Mouse (Mus musculus) limb, embryonic 15.5 days (tissue): ENCODE results near the gene Glis3. TPM values are rescaled to one million over a fixed set of nuclear protein-coding genes. Genes with fewer than 3 reads are reported as not detected.

ENCODE experiments used
- ATAC-seq: fragments of 200-750 bp; cut with Nextera tagmentation; 2 replicates; pipeline ENCODE4 v1.8.0; 2017; ENCODE audit warnings: low read depth, moderate TSS enrichment; ENCODE audit not compliant: insufficient number of reproducible peaks, low FRiP score, low TSS enrichment
- H3K27ac ChIP-seq: fragments of 300-500 bp; sonication (generic); 2 replicates; pipeline ENCODE4 v1.5.1; 2015; ENCODE audit warnings: moderate library complexity, mild to moderate bottlenecking, inconsistent platforms
- H3K27me3 ChIP-seq: fragments of 300-500 bp; sonication (generic); 2 replicates; pipeline ENCODE4 v1.6.1; 2015; ENCODE audit warnings: inconsistent platforms
- H3K36me3 ChIP-seq: fragments of 300-500 bp; sonication (generic); 2 replicates; pipeline ENCODE4 v1.6.1; 2015; ENCODE audit warnings: inconsistent platforms
- H3K4me1 ChIP-seq: fragments of 300-500 bp; sonication (generic); 2 replicates; pipeline ENCODE4 v1.6.1; 2015; ENCODE audit warnings: inconsistent platforms
- H3K4me2 ChIP-seq: fragments of 300-500 bp; sonication (generic); 2 replicates; pipeline ENCODE4 v1.6.1; 2015; ENCODE audit warnings: mild to moderate bottlenecking, inconsistent platforms
- H3K4me3 ChIP-seq: fragments of 300-500 bp; sonication (generic); 2 replicates; pipeline ENCODE4 v1.5.1; 2015; ENCODE audit warnings: mild to moderate bottlenecking, inconsistent platforms
- H3K9ac ChIP-seq: fragments of 300-500 bp; sonication (generic); 2 replicates; pipeline ENCODE4 v1.6.1; 2015; ENCODE audit warnings: inconsistent platforms
- H3K9me3 ChIP-seq: fragments of 300-500 bp; sonication (generic); 2 replicates; pipeline ENCODE4 v1.6.1; 2016; ENCODE audit warnings: inconsistent platforms
- WGBS: fragments of 180-500 bp; shearing (Covaris S2); methylation state at CpG from one replicate; pipeline ENCODE4 v1.1.7; 2015; 5-methylcytosine and 5-hydroxymethylcytosine counted together
- polyA plus RNA-seq: library from polyadenylated mRNA; unstranded; fragments of >200 nt; fragmentation: Nextera tagmentation; extraction: Ambion mirVana; gene quantifications from 2 replicates; pipeline ENCODE4 v1.2.1, GENCODE M21; 2015

Gene Glis3
- polyA plus RNA-seq, 1 experiment from 2014 or later = 3.0 TPM

DNA sequence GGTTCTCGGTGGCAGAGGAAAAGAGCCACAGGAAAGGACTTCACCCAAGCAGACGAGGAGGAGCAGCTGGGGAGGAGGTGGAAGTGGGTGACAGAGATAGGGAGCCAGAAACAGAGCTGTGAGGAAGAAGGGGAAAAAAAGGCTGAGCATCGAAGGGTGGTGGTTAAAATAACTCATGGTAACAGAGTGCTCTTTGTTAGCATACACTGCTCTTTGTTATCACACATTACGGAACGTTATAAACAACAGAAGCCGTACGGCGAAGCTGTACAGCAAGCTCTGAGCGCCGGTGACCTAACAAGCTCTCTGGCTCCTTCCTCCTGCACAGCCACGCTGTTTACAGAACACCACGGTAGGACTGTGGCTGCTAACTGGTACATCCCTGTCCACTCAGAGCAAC, 176.9 kb downstream of the Glis3 start:
- H3K4me3 ChIP-seq = no peak overlapping the region
- H3K9me3 ChIP-seq = no peaks in the 10 kb centered on the region
- WGBS = 71% methylated on average over 12 of the region's 12 CpGs
- H3K27me3 ChIP-seq = no peaks in the 10 kb centered on the region
- no peak overlapping the region for H3K9ac ChIP-seq
- H3K36me3 ChIP-seq = no peaks in the 10 kb centered on the region
- H3K4me2 ChIP-seq = no peak overlapping the region
- H3K4me1 ChIP-seq = no peaks in the 10 kb centered on the region
- no peak for ATAC-seq
- H3K27ac ChIP-seq = no peak overlapping the region

DNA sequence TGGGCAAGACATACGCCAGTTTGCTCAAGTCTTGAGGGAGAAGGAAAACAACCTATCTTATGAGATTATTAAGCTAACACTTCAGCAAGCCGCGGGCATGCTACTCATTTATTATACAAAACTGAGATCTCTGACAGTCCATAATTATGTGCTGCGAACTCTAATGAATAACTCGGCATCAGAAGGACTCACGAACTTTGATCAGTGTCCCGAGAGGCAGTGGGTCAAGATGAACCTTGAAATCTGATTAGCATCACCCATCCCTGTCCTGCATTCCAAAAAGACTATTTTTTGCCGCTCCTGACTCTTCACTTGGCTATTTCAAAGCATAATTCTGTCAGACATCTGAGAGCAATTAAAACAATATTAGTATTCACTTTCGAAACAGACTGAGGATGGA, 178.9 kb downstream of the Glis3 start:
- H3K27me3 ChIP-seq = no peaks in the 10 kb centered on the region
- no peaks in the 10 kb centered on the region for H3K36me3 ChIP-seq
- 63% methylated on average over 9 of the region's 9 CpGs for WGBS

DNA sequence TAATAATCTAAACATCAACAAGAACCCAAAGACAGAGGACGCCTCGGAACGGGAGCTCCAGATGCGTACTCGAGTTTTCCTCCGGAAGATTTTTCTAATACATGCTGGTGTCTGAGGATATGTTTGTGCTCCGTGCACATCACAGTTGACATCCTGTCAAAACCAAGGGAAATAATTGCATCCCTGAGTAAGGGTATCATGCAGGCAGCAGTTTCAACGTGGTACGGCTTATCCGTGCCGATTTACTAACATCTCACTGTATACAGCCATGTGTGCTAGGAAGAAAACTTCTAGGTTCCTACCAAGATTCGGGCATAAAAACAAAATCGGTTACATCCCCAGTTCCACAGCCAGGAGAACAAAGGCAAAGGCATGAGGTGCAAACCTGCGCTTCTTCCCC, 179.4 kb downstream of the Glis3 start:
- WGBS = 92% methylated on average over 14 of the region's 14 CpGs
- Histone ChIP-seq H3K4me2 (no peak overlapping the region), H3K36me3 (no peaks in the 10 kb centered on the region), H3K4me3 (no peak overlapping the region), H3K9ac (no peak overlapping the region), H3K27me3 (no peaks in the 10 kb centered on the region), H3K27ac (no peak overlapping the region), H3K9me3 (no peaks in the 10 kb centered on the region), H3K4me1 (no peaks in the 10 kb centered on the region)
- no peak for ATAC-seq

More for the DNA sequence above, 178.9 kb downstream of the Glis3 start:
- Histone ChIP-seq H3K9me3 (no peaks in the 10 kb centered on the region), H3K4me1 (no peaks in the 10 kb centered on the region), H3K27ac (no peak overlapping the region), H3K4me3 (no peak overlapping the region), H3K9ac (no peak overlapping the region), H3K4me2 (no peak overlapping the region)
- no peak for ATAC-seq

DNA sequence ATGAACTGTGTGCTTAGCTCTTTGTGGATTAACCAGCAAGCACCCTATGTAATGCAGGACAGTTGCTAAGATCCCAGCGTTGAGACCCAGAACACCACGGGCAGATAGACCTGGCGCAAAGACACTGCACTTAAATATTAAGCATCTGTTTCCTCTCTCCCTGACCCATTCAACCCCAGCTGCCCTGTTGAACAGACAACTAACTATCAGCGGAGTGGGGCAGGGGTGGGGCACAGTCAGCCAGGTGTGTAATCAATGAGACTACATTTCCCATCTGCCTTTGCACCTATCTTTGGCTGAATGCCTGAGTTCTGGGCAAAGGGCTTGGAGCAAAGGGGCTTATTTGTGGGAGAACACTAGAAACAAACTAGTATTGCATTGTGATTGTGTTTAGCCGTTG, 180.1 kb downstream of the Glis3 start:
- 89% methylated on average over 5 of the region's 5 CpGs for WGBS
- no peaks in the 10 kb centered on the region for H3K9me3 ChIP-seq
- ATAC-seq = no peak

DNA sequence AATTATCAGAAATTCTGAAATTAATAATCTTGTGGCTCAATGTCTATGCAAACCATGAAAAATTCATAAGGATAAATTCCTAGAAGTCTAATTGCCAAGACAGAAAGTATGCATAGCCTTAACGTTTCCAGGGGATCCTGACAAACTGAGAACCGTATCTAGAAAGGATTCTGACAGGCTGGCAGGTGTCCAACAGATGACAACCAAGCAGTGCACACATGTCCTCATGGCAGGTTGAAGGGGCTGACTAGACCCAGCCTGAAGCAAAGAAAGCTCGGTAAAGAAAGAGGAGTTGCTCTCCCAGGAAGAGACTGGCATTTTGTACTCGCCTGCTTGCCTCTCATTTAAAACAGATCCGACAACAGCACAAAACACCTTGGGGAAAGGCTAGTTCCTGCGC, 184.0 kb downstream of the Glis3 start:
- Histone ChIP-seq H3K9me3 (no peaks in the 10 kb centered on the region), H3K36me3 (no peaks in the 10 kb centered on the region), H3K4me1 (no peaks in the 10 kb centered on the region), H3K27ac (no peak overlapping the region), H3K27me3 (no peaks in the 10 kb centered on the region), H3K4me3 (no peak overlapping the region), H3K9ac (no peak overlapping the region), H3K4me2 (no peak overlapping the region)
- 64% methylated on average over 6 of the region's 6 CpGs for WGBS
- no peak for ATAC-seq

More for the DNA sequence above, 180.1 kb downstream of the Glis3 start:
- Histone ChIP-seq H3K4me1 (no peaks in the 10 kb centered on the region), H3K27ac (no peak overlapping the region), H3K36me3 (no peaks in the 10 kb centered on the region), H3K27me3 (no peaks in the 10 kb centered on the region), H3K9ac (no peak overlapping the region), H3K4me2 (no peak overlapping the region), H3K4me3 (no peak overlapping the region)

DNA sequence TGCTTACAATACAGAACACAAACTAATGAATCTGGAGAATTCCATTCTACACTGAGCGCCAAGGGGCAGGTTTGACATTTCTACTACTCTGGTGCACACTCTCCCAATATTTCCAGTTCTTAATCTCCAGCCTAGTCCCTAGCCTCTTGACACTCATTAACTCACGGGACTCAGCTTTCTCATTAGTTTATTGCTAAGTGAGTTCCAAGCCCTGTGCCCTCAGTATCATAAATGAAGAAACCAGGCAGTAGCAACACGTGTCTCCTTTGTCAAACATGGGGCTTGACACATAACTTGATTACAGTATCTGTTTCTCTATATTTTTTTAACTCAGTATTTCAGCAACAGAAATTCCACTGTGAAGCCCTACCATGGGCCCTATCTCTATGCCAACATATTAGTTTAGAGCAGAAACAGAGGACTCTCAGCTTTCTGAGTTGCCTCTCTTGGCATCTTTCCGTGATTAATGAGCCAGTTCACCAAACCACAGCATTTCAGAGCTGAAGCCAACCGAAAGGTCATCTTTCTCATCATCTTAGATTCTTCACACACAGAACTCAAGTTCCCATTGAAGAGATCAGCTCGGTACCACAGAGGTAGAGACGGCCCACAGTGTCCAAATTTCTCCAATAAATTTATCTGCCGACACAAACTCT, 186.1 kb downstream of the Glis3 start:
- Histone ChIP-seq H3K4me3 (no peak overlapping the region), H3K27me3 (no peaks in the 10 kb centered on the region), H3K4me1 (no peaks in the 10 kb centered on the region), H3K9me3 (no peaks in the 10 kb centered on the region), H3K36me3 (no peaks in the 10 kb centered on the region), H3K27ac (no peak overlapping the region), H3K9ac (no peak overlapping the region), H3K4me2 (no peak overlapping the region)
- 80% methylated on average over 8 of the region's 8 CpGs for WGBS
- ATAC-seq = no peak

DNA sequence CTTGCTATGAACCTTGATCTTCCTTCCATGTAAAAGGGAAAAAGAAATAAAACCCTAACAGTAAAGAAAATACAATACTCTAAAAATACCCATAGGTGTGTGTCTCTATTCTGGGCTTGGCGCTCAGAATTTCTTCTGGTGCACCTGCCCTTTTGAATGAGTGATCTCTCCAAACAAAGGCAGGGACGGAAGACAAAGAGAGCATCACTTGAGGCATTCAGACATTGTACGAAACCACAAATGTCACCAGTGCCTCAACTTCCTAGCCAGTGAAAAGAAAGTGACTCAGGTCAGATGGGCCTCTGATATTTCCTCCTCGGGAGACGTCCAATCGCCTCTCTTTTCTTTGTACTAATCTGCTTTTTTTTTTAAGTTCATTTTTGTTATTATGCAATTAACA, 201.8 kb downstream of the Glis3 start:
- no peaks in the 10 kb centered on the region for H3K9me3 ChIP-seq
- no peak overlapping the region for H3K4me2 ChIP-seq
- no peaks in the 10 kb centered on the region for H3K27me3 ChIP-seq
- ATAC-seq = no peak
- H3K27ac ChIP-seq = no peak overlapping the region
- no peak overlapping the region for H3K9ac ChIP-seq
- no peaks in the 10 kb centered on the region for H3K36me3 ChIP-seq
- WGBS = 92% methylated on average over 6 of the region's 6 CpGs
- H3K4me3 ChIP-seq = no peak overlapping the region
- no peaks in the 10 kb centered on the region for H3K4me1 ChIP-seq

DNA sequence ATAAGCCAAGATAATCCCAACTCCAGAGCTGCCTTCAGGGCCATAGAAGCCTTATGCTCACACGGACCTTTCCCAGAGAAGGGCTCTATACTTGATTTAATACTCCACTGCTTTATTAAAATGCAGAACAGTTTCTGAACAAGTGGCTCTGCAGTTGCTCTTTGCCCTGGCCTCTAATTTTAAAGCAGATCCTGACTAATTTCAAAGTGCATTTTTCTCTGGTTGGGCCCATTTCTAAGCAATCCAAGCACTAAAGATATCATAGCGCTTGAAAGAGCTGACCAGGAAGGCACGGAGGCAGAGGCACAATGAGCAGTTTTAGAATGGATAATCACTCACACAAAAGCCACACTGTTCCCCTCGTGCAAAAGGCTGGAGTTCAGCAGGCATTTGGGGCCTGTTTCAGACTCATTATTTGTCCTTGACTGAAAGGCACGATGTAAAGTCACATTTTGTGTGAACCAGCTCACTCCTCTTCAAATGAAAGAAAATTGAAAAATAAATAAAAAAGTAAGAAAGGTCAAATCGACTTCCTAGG, 202.5 kb downstream of the Glis3 start:
- WGBS = 52% methylated on average over 6 of the region's 6 CpGs

DNA sequence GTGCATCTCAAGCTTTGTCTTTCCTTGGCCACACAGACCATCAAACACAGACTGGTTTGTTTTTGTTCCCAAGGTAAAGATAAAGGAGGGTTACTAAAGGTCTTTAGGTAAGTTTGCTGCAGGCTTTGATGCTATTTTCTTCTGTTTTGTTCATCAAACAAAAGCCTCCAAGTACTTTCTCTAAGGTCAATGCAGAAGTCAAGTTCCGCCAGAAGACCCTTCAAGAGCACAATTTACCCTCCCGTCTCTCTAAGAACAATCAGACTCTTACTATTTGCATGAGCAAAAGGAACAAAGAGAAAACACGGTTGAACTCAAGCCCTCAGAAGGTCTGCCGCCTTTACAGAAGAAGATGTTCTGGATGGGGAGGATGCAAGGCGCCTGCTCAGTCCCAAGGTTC, 206.3 kb downstream of the Glis3 start:
- Histone ChIP-seq H3K36me3 (no peaks in the 10 kb centered on the region), H3K27me3 (no peaks in the 10 kb centered on the region)
- 88% methylated on average over 5 of the region's 5 CpGs for WGBS

More for the DNA sequence above, 202.5 kb downstream of the Glis3 start:
- no peak for ATAC-seq
- no peak overlapping the region for H3K4me3 ChIP-seq
- H3K9me3 ChIP-seq = no peaks in the 10 kb centered on the region
- no peak overlapping the region for H3K9ac ChIP-seq
- H3K4me2 ChIP-seq = no peak overlapping the region
- H3K36me3 ChIP-seq = no peaks in the 10 kb centered on the region
- H3K4me1 ChIP-seq = no peaks in the 10 kb centered on the region
- H3K27ac ChIP-seq = no peak overlapping the region
- H3K27me3 ChIP-seq = no peaks in the 10 kb centered on the region

DNA sequence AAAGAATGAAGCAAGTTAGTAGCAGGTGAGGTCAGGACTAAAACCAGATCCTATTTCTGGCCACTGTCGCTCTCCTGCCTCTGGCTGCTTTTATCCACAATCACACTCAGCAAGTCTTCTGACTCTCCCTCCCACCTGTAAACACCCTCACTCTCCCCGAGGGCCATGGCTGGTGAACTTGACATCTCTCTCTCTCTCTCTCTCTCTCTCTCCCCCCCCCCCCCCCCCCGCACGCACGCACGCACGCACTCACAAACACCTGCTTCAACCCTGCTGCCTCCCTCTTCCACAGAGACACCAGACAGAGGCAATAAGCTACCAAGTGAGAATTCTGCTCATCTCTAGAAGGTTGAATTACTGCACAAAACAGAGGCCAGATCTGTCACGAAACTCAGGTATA, 208.7 kb downstream of the Glis3 start:
- WGBS = 78% methylated on average over 7 of the region's 8 CpGs
- H3K9me3 ChIP-seq = no peaks in the 10 kb centered on the region
- no peak for ATAC-seq
- H3K4me3 ChIP-seq = no peak overlapping the region
- H3K36me3 ChIP-seq = no peaks in the 10 kb centered on the region
- no peaks in the 10 kb centered on the region for H3K4me1 ChIP-seq
- no peak overlapping the region for H3K9ac ChIP-seq
- H3K27me3 ChIP-seq = no peaks in the 10 kb centered on the region
- H3K27ac ChIP-seq = no peak overlapping the region
- no peak overlapping the region for H3K4me2 ChIP-seq

More for the DNA sequence above, 206.3 kb downstream of the Glis3 start:
- Histone ChIP-seq H3K27ac (no peak overlapping the region), H3K4me2 (no peak overlapping the region), H3K4me3 (no peak overlapping the region), H3K9me3 (no peaks in the 10 kb centered on the region), H3K4me1 (no peaks in the 10 kb centered on the region), H3K9ac (no peak overlapping the region)
- ATAC-seq = no peak

DNA sequence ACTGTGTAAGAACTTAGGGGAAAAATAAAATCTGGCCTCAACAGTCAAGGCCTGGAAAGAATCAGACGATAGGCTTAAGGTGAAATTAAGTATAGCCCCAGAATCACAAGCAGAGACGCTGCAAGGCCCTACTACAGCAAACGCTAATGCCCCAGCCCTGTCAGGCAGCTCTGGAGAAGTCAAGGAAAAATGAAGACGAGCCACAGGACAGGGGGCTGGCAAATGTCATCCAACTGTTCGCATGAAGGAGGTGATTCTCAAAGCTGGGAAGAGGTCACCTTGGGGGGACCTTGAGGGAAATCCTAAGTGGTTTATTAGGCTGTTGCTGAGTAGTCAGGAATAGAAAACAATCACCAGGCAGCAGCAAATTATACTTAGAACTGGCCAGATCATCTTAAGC, 214.1 kb downstream of the Glis3 start:
- Histone ChIP-seq H3K4me2 (no peak overlapping the region), H3K27ac (no peak overlapping the region), H3K9me3 (no peaks in the 10 kb centered on the region), H3K36me3 (no peaks in the 10 kb centered on the region), H3K9ac (no peak overlapping the region), H3K27me3 (no peaks in the 10 kb centered on the region), H3K4me3 (no peak overlapping the region), H3K4me1 (no peaks in the 10 kb centered on the region; the same call in 1 of the 2 replicates)
- WGBS = 46% methylated on average over 5 of the region's 5 CpGs
- no peak for ATAC-seq

DNA sequence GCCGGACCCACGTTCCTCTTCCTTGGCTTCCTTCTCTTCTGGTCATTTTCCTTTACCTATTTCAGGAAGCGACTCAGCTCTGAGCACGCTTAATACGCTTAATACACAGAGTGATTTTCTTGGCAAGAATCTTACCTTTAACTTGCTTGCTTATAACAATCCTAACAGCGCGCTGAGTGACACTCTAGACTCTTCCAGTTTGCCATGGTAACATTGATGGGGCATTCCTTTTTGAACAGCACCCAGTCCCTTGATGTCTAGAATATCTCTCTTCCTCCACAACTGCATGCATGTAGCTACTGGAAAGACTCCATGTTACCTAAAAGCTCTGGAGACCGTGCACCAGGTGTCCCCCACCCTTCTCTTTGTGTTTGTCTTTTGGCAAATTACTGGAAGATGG, 225.5 kb downstream of the Glis3 start:
- H3K27me3 ChIP-seq = no peaks in the 10 kb centered on the region
- no peak overlapping the region for H3K9ac ChIP-seq
- H3K4me2 ChIP-seq = no peak overlapping the region
- no peak overlapping the region for H3K4me3 ChIP-seq
- H3K36me3 ChIP-seq = no peaks in the 10 kb centered on the region
- no peaks in the 10 kb centered on the region for H3K9me3 ChIP-seq
- no peaks in the 10 kb centered on the region for H3K4me1 ChIP-seq
- 70% methylated on average over 8 of the region's 8 CpGs for WGBS
- no peak for ATAC-seq
- H3K27ac ChIP-seq = no peak overlapping the region
